Mouse (Mus musculus) hindbrain, embryonic 10.5 days (tissue): ENCODE measurements around the gene Gpr155. TPM values are rescaled to one million over a fixed set of nuclear protein-coding genes. Genes with fewer than 3 reads are reported as not detected.

Experiments
- DNase-seq: peaks from one replicate; pipeline ENCODE4 v3.0.0-alpha.2; 2017; ENCODE audit warnings: low spot score
- H3K27ac ChIP-seq: fragments of 300-500 bp; sonication (generic); 2 replicates; pipeline ENCODE4 v1.5.1; 2016; ENCODE audit warnings: mild to moderate bottlenecking, moderate library complexity
- H3K27me3 ChIP-seq: fragments of 300-500 bp; sonication (generic); 2 replicates; pipeline ENCODE4 v1.6.1; 2016; ENCODE audit warnings: mild to moderate bottlenecking; ENCODE audit not compliant: poor library complexity, insufficient read depth, severe bottlenecking
- H3K36me3 ChIP-seq: fragments of 300-500 bp; sonication (generic); 2 replicates; pipeline ENCODE4 v1.6.1; 2016; ENCODE audit warnings: mild to moderate bottlenecking, moderate library complexity
- H3K4me1 ChIP-seq: fragments of 300-500 bp; sonication (generic); replicated peaks from 2 replicates; pipeline ENCODE4 v1.6.1; 2016; ENCODE audit warnings: mild to moderate bottlenecking
- H3K4me3 ChIP-seq: fragments of 300-500 bp; sonication (generic); 2 replicates; pipeline ENCODE4 v1.5.1; 2016; ENCODE audit warnings: mild to moderate bottlenecking, moderate library complexity
- H3K9me3 ChIP-seq: fragments of 300-500 bp; sonication (generic); 2 replicates; pipeline ENCODE4 v1.6.1; 2016; ENCODE audit warnings: mild to moderate bottlenecking, moderate library complexity
- WGBS: fragments of 180-500 bp; shearing (Covaris S2); methylation state at CpG from one replicate; pipeline ENCODE4 v1.1.7; 2016; 5-methylcytosine and 5-hydroxymethylcytosine counted together
- polyA plus RNA-seq: library from polyadenylated mRNA; unstranded; fragments of >200 nt; fragmentation: Nextera tagmentation; extraction: Ambion mirVana; gene quantifications from 2 replicates; pipeline ENCODE4 v1.2.1, GENCODE M21; 2016

The Gpr155 gene
- polyA plus RNA-seq, 1 experiment from 2014 or later: 3.1 TPM

DNA sequence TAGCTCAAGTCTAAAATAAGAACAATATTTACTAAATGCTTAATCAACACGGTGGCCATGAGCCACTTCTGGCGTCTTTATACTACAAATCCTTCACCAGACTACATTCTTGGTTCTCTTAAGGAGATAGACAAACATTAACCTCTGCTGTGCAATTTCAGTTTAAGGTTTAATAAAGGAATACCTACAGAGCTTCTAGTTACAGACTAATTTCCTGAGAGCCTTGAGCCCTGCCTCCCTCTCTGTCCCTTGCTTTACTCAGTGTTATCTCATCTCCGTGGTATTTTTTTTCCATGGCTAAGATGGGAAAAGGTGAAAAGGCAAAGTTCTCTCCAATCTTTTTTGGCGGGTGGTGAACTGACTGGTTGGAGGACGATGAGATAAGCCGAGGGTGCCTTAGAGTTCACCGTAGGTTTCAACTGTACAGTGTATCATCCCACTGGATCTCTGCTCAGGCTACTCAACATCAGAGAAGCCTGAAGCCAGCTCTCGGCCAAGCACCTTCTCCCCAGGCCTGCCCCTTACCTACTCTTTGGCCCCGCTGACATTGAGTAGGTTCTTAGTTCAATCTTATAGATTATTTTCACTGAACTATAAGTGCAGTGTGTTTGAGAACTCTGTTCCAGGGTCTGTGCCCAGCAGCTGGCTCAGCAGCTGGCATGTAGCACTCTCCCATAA, 5.9 kb downstream of the Gpr155 start:
- H3K27ac ChIP-seq: no peak overlapping the region
- no peaks in the 10 kb centered on the region for H3K36me3 ChIP-seq
- H3K27me3 ChIP-seq: peaks cover 11% of the 10 kb centered on the region; the same call in 1 of the 2 replicates
- 87% methylated on average over 9 of the region's 9 CpGs for WGBS
- no peaks in the 10 kb centered on the region for H3K9me3 ChIP-seq
- no peaks in the 10 kb centered on the region for H3K4me1 ChIP-seq
- no peak for DNase-seq
- no peak overlapping the region for H3K4me3 ChIP-seq

GRCm38 (mm10) chr2:73379656-73380055, 6.7 kb downstream of the Gpr155 start:
- Histone ChIP-seq H3K27ac (no peak overlapping the region), H3K4me3 (no peak overlapping the region), H3K4me1 (no peaks in the 10 kb centered on the region), H3K27me3 (peaks cover 5% of the 10 kb centered on the region; the same call in 1 of the 2 replicates), H3K9me3 (no peaks in the 10 kb centered on the region), H3K36me3 (no peaks in the 10 kb centered on the region)
- DNase-seq: no peak
- 78% methylated on average over 5 of the region's 5 CpGs for WGBS

DNA sequence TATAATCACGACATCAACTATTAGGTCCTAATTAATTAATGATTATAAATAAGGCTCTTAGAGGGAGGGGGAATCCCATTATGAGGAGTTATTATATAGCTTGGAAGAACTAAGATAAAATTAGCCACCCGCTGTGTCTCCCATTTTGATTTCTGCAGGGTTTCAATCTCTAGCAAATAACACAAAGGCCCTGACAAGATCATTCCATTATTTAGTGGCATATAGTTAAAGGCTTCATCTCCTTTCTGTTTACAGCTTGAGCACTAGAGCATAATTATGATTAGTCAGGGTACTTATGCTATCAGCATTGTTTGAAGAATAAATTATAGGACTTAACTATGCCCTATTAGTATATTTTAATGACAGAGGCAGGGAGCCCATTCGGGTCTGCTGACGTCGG, 8.0 kb downstream of the Gpr155 start:
- no peak overlapping the region for H3K27ac ChIP-seq
- H3K4me1 ChIP-seq: no peaks in the 10 kb centered on the region
- H3K9me3 ChIP-seq: no peaks in the 10 kb centered on the region
- no peaks in the 10 kb centered on the region for H3K36me3 ChIP-seq
- H3K4me3 ChIP-seq: no peak overlapping the region
- H3K27me3 ChIP-seq: no peaks in the 10 kb centered on the region
- 91% methylated on average over 5 of the region's 5 CpGs for WGBS
- no peak for DNase-seq

DNA sequence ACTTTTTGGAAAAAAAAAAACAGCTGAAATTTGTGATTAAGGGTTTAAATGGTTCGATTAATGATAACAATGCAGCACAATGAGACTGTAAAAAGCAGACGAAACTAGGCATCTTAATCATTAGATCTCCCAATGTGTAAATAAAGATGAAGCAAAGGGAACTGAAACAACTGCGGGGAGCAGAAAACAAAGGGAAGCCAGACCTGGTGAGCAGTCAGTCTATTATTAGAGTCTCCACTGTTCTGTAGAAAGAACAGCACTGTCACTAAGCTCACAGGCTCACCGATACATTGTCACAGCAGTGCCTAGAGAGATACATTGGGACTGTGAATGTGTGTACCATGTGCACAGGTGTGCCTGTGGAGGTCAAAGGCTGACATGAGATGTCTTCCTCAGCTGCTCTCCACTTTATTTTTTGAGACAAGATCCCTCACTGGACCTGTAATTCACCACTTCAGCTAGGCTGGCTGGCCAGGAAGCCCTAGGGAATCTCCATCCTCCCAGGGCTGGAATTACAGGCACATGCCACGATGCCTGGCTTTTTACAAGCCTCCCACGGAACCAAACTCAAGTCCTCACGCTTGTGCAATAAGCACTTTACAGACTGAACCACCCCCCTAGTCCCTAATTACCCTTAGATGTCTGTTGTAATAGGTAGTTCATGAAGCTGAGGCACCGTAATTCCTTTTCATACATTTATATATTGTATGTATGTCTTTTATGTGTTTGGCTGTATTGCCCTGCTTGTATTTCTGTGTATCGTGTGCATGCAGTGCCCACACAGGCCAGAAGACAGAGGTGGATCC, 14.6 kb downstream of the Gpr155 start:
- Histone ChIP-seq H3K4me3 (no peak overlapping the region), H3K4me1 (no peaks in the 10 kb centered on the region), H3K27me3 (no peaks in the 10 kb centered on the region), H3K36me3 (no peaks in the 10 kb centered on the region), H3K27ac (no peak overlapping the region), H3K9me3 (no peaks in the 10 kb centered on the region)
- 72% methylated on average over 9 of the region's 9 CpGs for WGBS
- no peak for DNase-seq

DNA sequence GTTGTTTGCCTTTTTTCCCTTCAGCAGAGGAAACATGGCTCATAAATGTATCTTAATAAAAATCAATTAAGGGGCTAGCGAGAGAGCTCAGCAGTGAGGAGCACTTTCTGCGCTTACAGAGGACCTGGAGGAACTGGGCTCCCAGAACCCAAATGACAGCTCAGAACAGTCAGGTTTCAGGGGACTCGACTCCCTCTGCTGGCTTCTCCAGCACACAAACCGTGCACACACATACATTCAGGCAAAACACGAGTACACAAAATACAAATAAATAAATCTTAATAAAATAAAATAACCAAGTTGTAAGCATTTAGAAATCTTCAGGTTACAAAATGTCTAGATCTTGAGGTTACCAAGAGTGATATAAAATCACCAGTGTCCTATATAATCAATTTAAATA, 22.9 kb downstream of the Gpr155 start:
- H3K36me3 ChIP-seq: no peaks in the 10 kb centered on the region
- H3K27me3 ChIP-seq: no peaks in the 10 kb centered on the region
- no peak overlapping the region for H3K27ac ChIP-seq
- no peak overlapping the region for H3K4me3 ChIP-seq
- DNase-seq: no peak
- H3K4me1 ChIP-seq: 0 out of 2 replicates have a peak, but pooled peaks cover 3% of the 10 kb centered on the region
- H3K9me3 ChIP-seq: no peaks in the 10 kb centered on the region
- 84% methylated on average over 5 of the region's 5 CpGs for WGBS

GRCm38 (mm10) chr2:73360536-73360935, 25.8 kb downstream of the Gpr155 start:
- WGBS: 90% methylated on average over 2 of the region's 2 CpGs
- H3K36me3 ChIP-seq: no peaks in the 10 kb centered on the region
- no peak overlapping the region for H3K4me3 ChIP-seq
- no peaks in the 10 kb centered on the region for H3K27me3 ChIP-seq
- H3K9me3 ChIP-seq: no peaks in the 10 kb centered on the region
- H3K4me1 ChIP-seq: no peaks in the 10 kb centered on the region
- H3K27ac ChIP-seq: no peak overlapping the region; the same call in 1 of the 2 replicates
- no peak for DNase-seq

DNA sequence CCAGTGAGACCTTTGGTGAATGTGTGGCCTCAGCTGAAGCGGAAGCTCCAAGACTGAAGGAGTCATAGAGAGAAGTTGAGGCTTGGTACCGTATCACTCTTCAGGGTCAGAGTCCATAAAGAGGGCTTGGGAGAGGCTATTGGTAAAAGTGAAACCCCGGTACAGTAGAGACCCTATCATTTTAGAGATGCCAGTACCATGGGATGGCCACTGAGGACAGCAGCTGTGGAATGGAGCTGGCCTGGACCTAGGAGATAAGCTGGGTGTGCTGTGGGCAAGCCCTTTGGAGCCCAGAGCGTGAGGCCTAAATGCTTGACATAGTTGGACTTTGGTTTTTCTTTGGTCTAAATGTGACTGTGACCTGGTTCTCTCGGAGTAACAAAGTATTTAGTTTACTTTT, 26.4 kb downstream of the Gpr155 start:
- DNase-seq: no peak
- Histone ChIP-seq H3K27me3 (no peaks in the 10 kb centered on the region), H3K9me3 (no peaks in the 10 kb centered on the region), H3K36me3 (no peaks in the 10 kb centered on the region), H3K4me1 (no peaks in the 10 kb centered on the region), H3K27ac (no peak overlapping the region), H3K4me3 (no peak overlapping the region)
- WGBS: 92% methylated on average over 5 of the region's 5 CpGs

GRCm38 (mm10) chr2:73357004-73357403, 29.4 kb downstream of the Gpr155 start:
- Histone ChIP-seq H3K27me3 (no peaks in the 10 kb centered on the region), H3K4me3 (no peak overlapping the region), H3K9me3 (no peaks in the 10 kb centered on the region), H3K36me3 (no peaks in the 10 kb centered on the region), H3K27ac (peak overlapping the region; percentile 3; the same call in 1 of the 2 replicates), H3K4me1 (peaks cover 2% of the 10 kb centered on the region)
- 71% methylated on average over 18 of the region's 18 CpGs for WGBS
- DNase-seq: peak; percentile 21

DNA sequence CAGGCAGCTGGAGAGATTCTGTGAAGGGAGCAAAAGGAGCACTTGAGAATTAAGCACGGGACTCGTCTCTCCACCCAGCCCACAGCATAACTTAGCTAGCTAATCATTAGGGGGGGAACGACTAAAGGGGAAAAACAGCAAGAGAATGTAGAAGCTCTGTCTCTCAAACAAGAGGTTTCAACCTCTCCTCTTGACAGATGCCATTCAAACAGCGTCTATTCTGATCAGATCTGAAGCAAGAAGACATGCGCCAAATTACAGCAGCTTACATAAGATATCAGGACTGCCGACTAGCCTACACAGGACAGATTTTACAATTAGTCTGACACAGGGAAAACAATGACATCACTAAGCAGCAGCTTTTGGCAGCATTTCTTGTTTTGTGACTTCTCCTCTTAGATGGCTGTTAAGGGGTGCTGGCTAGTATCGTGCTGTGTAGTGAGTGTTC, 34.4 kb downstream of the Gpr155 start:
- no peaks in the 10 kb centered on the region for H3K36me3 ChIP-seq
- no peaks in the 10 kb centered on the region for H3K27me3 ChIP-seq
- H3K4me3 ChIP-seq: no peak overlapping the region
- 66% methylated on average over 7 of the region's 7 CpGs for WGBS
- H3K4me1 ChIP-seq: peaks cover 13% of the 10 kb centered on the region
- no peak for DNase-seq
- peak overlapping the region; percentile 18; the same call in 1 of the 2 replicates for H3K27ac ChIP-seq
- no peaks in the 10 kb centered on the region for H3K9me3 ChIP-seq

DNA sequence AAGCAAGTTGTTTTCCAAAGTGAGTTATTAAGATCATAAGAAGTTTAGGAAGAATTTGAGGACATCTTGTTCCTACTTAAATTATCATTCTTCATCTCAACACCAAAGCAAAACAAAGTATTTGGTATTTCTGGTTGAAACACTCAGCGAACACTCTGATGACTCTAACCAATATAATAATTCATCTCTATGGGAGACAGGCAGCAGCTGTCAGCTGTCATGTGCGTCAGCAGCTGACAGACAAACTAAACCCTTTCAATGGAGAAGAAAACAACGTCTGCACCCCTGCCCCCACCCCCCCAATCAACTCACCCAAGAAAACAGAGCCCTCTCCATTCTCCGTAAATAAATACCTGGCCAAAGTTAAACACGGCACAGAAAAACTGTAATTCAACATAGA, 34.9 kb downstream of the Gpr155 start:
- Histone ChIP-seq H3K27me3 (no peaks in the 10 kb centered on the region), H3K4me1 (peaks cover 17% of the 10 kb centered on the region), H3K27ac (no peak overlapping the region), H3K4me3 (no peak overlapping the region), H3K36me3 (no peaks in the 10 kb centered on the region), H3K9me3 (no peaks in the 10 kb centered on the region)
- 61% methylated on average over 5 of the region's 5 CpGs for WGBS
- no peak for DNase-seq

DNA sequence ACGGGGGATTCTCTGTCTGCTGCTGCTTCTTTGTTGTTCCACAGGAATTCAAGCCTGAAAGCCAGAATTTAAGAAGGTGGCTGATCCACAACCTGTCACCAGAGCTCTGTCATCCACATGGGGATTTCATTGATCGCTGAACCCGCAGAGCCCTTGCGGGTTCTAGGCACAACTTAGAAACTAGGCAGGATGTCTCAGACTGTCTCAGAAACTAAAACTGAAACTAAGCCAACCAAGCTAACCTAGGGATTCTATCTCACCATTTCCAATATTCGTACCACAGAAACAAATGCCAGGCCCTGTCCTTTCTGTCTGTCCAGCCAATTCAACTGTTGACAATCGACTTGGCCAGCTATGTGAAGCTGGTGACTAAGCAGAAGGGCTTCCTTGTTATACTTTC, 38.2 kb downstream of the Gpr155 start:
- WGBS: 94% methylated on average over 6 of the region's 6 CpGs
- H3K4me3 ChIP-seq: no peak overlapping the region
- no peak for DNase-seq
- H3K27ac ChIP-seq: no peak overlapping the region
- no peaks in the 10 kb centered on the region for H3K27me3 ChIP-seq
- H3K36me3 ChIP-seq: no peaks in the 10 kb centered on the region
- peaks cover 19% of the 10 kb centered on the region for H3K4me1 ChIP-seq
- H3K9me3 ChIP-seq: no peaks in the 10 kb centered on the region

DNA sequence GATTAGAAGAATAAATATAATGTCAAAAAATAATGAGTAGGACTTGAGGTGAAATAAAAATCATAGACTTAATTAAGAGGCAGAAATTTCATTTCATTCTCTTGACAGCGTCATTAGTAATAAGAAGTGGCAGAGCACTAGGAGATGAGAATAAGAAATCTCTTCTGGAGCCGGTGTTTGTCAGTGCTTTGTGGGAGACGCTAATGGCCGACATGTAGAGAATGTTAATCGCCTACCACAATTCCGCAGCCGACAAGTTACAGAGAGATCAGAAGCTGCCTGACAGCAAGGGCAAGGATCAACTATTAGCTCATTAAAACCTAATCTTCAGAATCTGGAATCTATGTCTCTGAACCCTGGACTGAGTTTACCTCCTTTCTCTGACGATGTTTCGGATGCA, 38.6 kb downstream of the Gpr155 start:
- Histone ChIP-seq H3K4me3 (no peak overlapping the region), H3K27me3 (no peaks in the 10 kb centered on the region), H3K36me3 (no peaks in the 10 kb centered on the region), H3K4me1 (peaks cover 19% of the 10 kb centered on the region), H3K27ac (no peak overlapping the region), H3K9me3 (no peaks in the 10 kb centered on the region)
- DNase-seq: no peak
- WGBS: 81% methylated on average over 9 of the region's 9 CpGs

- H3K27me3 ChIP-seq: no peaks in the 10 kb centered on the region
- no peak for DNase-seq
- no peaks in the 10 kb centered on the region for H3K9me3 ChIP-seq
- H3K4me3 ChIP-seq: no peak overlapping the region
- peaks cover 18% of the 10 kb centered on the region for H3K4me1 ChIP-seq
- 72% methylated on average over 6 of the region's 6 CpGs for WGBS
- H3K27ac ChIP-seq: no peak overlapping the region
- no peaks in the 10 kb centered on the region for H3K36me3 ChIP-seq
Measured at GRCm38 (mm10) chr2:73347136-73347535, 39.2 kb downstream of the Gpr155 start.
